Mouse (Mus musculus) left cerebral cortex, postnatal 10 days (tissue): Measurements from ENCODE around the gene Vsx2. TPM values are rescaled to one million over a fixed set of nuclear protein-coding genes. Genes with fewer than 3 reads are reported as not detected.

Experiments used
- DNase-seq, 2 experiments: peaks; one replicate each; pipeline ENCODE4 v3.0.0; 2021 to 2022; ENCODE audit warnings: low spot score in 2 of 2, mixed read lengths in 1 of 2; ENCODE audit errors: extremely low spot score in 1 of 2
- intact Hi-C: fragments of 180-260 bp; cut with DNase I; formaldehyde crosslinking; loops from one replicate; pipeline ENCODE4 v1.15.1; 2025
- total RNA-seq, 2 experiments: library from RNA; stranded (reverse); gene quantifications; 2 replicates each; pipeline ENCODE4 v1.2.3; 2021

Gene Vsx2
- total RNA-seq, 2 experiments from 2014 or later = 0.39 TPM

- intact Hi-C loops = no loop called here
- no peak for DNase-seq
These were observed 1.3 kb downstream of the Vsx2 start for GRCm38 (mm10) chr12:84570694-84571415.

GRCm38 (mm10) chr12:84571466-84572340 is 2.1 kb downstream of the Vsx2 start:
- intact Hi-C loops = no loop called here
- no peak for DNase-seq

- intact Hi-C loops = no loop called here
- DNase-seq = no peak
These were observed 2.8 kb downstream of the Vsx2 start for GRCm38 (mm10) chr12:84572341-84572720.

- intact Hi-C loops = no loop called here
- no peak for DNase-seq
These were observed 3.5 kb downstream of the Vsx2 start for GRCm38 (mm10) chr12:84573094-84573493.

GRCm38 (mm10) chr12:84577768-84578439 is 8.3 kb downstream of the Vsx2 start:
- intact Hi-C loops = no loop called here
- DNase-seq = no peak

- intact Hi-C loops = no loop called here
These were observed 8.8 kb downstream of the Vsx2 start for GRCm38 (mm10) chr12:84578440-84578770.

GRCm38 (mm10) chr12:84581285-84581684 is 11.7 kb downstream of the Vsx2 start:
- intact Hi-C loops = no loop called here
- no peak for DNase-seq

More at GRCm38 (mm10) chr12:84578440-84578770, 8.8 kb downstream of the Vsx2 start:
- DNase-seq = no peak

- intact Hi-C loops = loop anchor here (5.0 kb wide), 1 partner anchor 118 kb away; no protein-coding TSS in a partner anchor
- DNase-seq = peak; percentile 89 to 93
These were observed 20.5 kb downstream of the Vsx2 start for GRCm38 (mm10) chr12:84589825-84590761.

- no peak for DNase-seq
- intact Hi-C loops = no loop called here
These were observed 28.8 kb downstream of the Vsx2 start for GRCm38 (mm10) chr12:84598324-84598723.

- intact Hi-C loops = no loop called here
These were observed 34.4 kb downstream of the Vsx2 start for GRCm38 (mm10) chr12:84604001-84604400.

GRCm38 (mm10) chr12:84605860-84606259 is 36.3 kb downstream of the Vsx2 start:
- DNase-seq = peak in 1 of 2 experiments; percentile 45
- intact Hi-C loops = no loop called here

More at GRCm38 (mm10) chr12:84604001-84604400, 34.4 kb downstream of the Vsx2 start:
- no peak for DNase-seq

- DNase-seq = no peak
- intact Hi-C loops = no loop called here
These were observed 42.2 kb downstream of the Vsx2 start for GRCm38 (mm10) chr12:84611718-84612117.

GRCm38 (mm10) chr12:84612518-84612917 is 43.0 kb downstream of the Vsx2 start:
- intact Hi-C loops = no loop called here
- DNase-seq = no peak

- no peak for DNase-seq
- intact Hi-C loops = no loop called here
These were observed 44.4 kb downstream of the Vsx2 start for GRCm38 (mm10) chr12:84614001-84614400.

- intact Hi-C loops = no loop called here
- DNase-seq = no peak
These were observed 45.0 kb downstream of the Vsx2 start for GRCm38 (mm10) chr12:84614524-84614923.

GRCm38 (mm10) chr12:84616977-84617630 is 47.5 kb downstream of the Vsx2 start, which contains the start of gene Abcd4:
Abcd4 (minus strand) TSS chr12:84617413.
- DNase-seq = peak; percentile 90 to 96
- intact Hi-C loops = no loop called here

GRCm38 (mm10) chr12:84617663-84618062 is 48.1 kb downstream of the Vsx2 start:
- DNase-seq = no peak
- intact Hi-C loops = no loop called here

- intact Hi-C loops = no loop called here
- DNase-seq = no peak
These were observed 51.4 kb downstream of the Vsx2 start for GRCm38 (mm10) chr12:84620975-84621374.
